Mouse (Mus musculus): ENCODE measurements around the gene Mettl24.
A peak's percentile ranks its signal among the peaks of the same experiment; 100 is the strongest.
"Not testable (repeated sequence)": the region's sequence is repeated elsewhere in the genome, so short reads cannot be mapped to it uniquely, and the experiment has no call there.

Gene Mettl24

GRCm38 (mm10) chr10:40809411-40809910 is 126.4 kb downstream of the Mettl24 start:
- DNase-seq (ENCODE audit: low spot score): not testable (repeated sequence)

GRCm38 (mm10) chr10:40813627-40814026 is 130.5 kb downstream of the Mettl24 start:
- DNase-seq (ENCODE audit: low spot score): peak; percentile 11

GRCm38 (mm10) chr10:40816471-40816870 is 133.4 kb downstream of the Mettl24 start:
- no peak for DNase-seq (ENCODE audit: low spot score)

- no peak for DNase-seq (ENCODE audit: low spot score)
Measured at GRCm38 (mm10) chr10:40825952-40826351, 142.9 kb downstream of the Mettl24 start.

- no peak for DNase-seq (ENCODE audit: low spot score)
Measured at GRCm38 (mm10) chr10:40827706-40828105, 144.6 kb downstream of the Mettl24 start.

GRCm38 (mm10) chr10:40830312-40830711 is 147.2 kb downstream of the Mettl24 start:
- no peak for DNase-seq (ENCODE audit: low spot score)

- DNase-seq (ENCODE audit: low spot score): no peak
Measured at GRCm38 (mm10) chr10:40831267-40831666, 148.2 kb downstream of the Mettl24 start.

- no peak for DNase-seq (ENCODE audit: low spot score)
Measured at GRCm38 (mm10) chr10:40840086-40840485, 157.0 kb downstream of the Mettl24 start.

GRCm38 (mm10) chr10:40843841-40844240 is 160.8 kb downstream of the Mettl24 start:
- DNase-seq (ENCODE audit: low spot score): no peak

GRCm38 (mm10) chr10:40844546-40844945 is 161.5 kb downstream of the Mettl24 start:
- DNase-seq (ENCODE audit: low spot score): no peak

GRCm38 (mm10) chr10:40845626-40846025 is 162.5 kb downstream of the Mettl24 start:
- DNase-seq (ENCODE audit: low spot score): no peak

GRCm38 (mm10) chr10:40847176-40847874 is 164.2 kb downstream of the Mettl24 start:
- no peak for DNase-seq (ENCODE audit: low spot score)

GRCm38 (mm10) chr10:40850644-40851043 is 167.6 kb downstream of the Mettl24 start:
- DNase-seq (ENCODE audit: low spot score): no peak

- no peak for DNase-seq (ENCODE audit: low spot score)
Measured at GRCm38 (mm10) chr10:40851138-40851537, 168.1 kb downstream of the Mettl24 start.

- no peak for DNase-seq (ENCODE audit: low spot score)
Measured at GRCm38 (mm10) chr10:40855616-40856015, 172.5 kb downstream of the Mettl24 start.

- no peak for DNase-seq (ENCODE audit: low spot score)
Measured at GRCm38 (mm10) chr10:40856703-40857102, 173.6 kb downstream of the Mettl24 start.

- no peak for DNase-seq (ENCODE audit: low spot score)
Measured at GRCm38 (mm10) chr10:40857599-40857998, 174.5 kb downstream of the Mettl24 start.
